Mouse (Mus musculus) monocyte, adult 2 months (primary cell): Measurements from ENCODE around the gene Rmnd5b.
"Not testable (repeated sequence)": the region's sequence is repeated elsewhere in the genome, so short reads cannot be mapped to it uniquely, and the experiment has no call there.

ENCODE experiments used
- DNase-seq, 2 experiments: peaks; one replicate each; pipeline ENCODE4 v3.0.0; 2022; ENCODE audit warnings: low spot score in 2 of 2, low read depth in 1 of 2

Gene Rmnd5b

GRCm38 (mm10) chr11:51622971-51623491 is 12.7 kb downstream of the Rmnd5b start:
- no peak for DNase-seq

GRCm38 (mm10) chr11:51621776-51622175 is 13.9 kb downstream of the Rmnd5b start:
- DNase-seq, result no peak

GRCm38 (mm10) chr11:51620084-51620483 is 15.6 kb downstream of the Rmnd5b start:
- DNase-seq, result no peak

- peak; percentile 94 for DNase-seq
Measured at GRCm38 (mm10) chr11:51619409-51620060, 16.2 kb downstream of the Rmnd5b start, which contains the start of gene Nhp2. Gene Nhp2, plus strand, starts transcription at chr11:51619735.

- no peak for DNase-seq
Measured at GRCm38 (mm10) chr11:51618894-51619408, 16.7 kb downstream of the Rmnd5b start.

GRCm38 (mm10) chr11:51617693-51618092 is 18.0 kb downstream of the Rmnd5b start:
- peak in 1 of 2 experiments; percentile 48 for DNase-seq

- not testable (repeated sequence) for DNase-seq
Measured at GRCm38 (mm10) chr11:51616113-51616512, 19.6 kb downstream of the Rmnd5b start.

GRCm38 (mm10) chr11:51615601-51616000 is 20.1 kb downstream of the Rmnd5b start:
- DNase-seq, result peak in 1 of 2 experiments; percentile 49

GRCm38 (mm10) chr11:51615129-51615528 is 20.6 kb downstream of the Rmnd5b start:
- no peak for DNase-seq

GRCm38 (mm10) chr11:51614256-51614655 is 21.4 kb downstream of the Rmnd5b start:
- no peak for DNase-seq

GRCm38 (mm10) chr11:51609940-51610339 is 25.8 kb downstream of the Rmnd5b start:
- not testable (repeated sequence) for DNase-seq

GRCm38 (mm10) chr11:51609266-51609909 is 26.3 kb downstream of the Rmnd5b start:
- no peak for DNase-seq

- DNase-seq, result no peak
Measured at GRCm38 (mm10) chr11:51607096-51607738, 28.5 kb downstream of the Rmnd5b start.

GRCm38 (mm10) chr11:51606447-51607095 is 29.1 kb downstream of the Rmnd5b start, which contains the start of gene Hnrnpab:
Gene Hnrnpab, minus strand, starts transcription at chr11:51606847.
- peak; percentile 91 to 92 for DNase-seq

GRCm38 (mm10) chr11:51605602-51606446 is 29.9 kb downstream of the Rmnd5b start:
- peak in 1 of 2 experiments; percentile 68 for DNase-seq

GRCm38 (mm10) chr11:51602253-51602652 is 33.4 kb downstream of the Rmnd5b start:
- DNase-seq, result no peak

- DNase-seq, result no peak
Measured at GRCm38 (mm10) chr11:51597553-51597952, 38.1 kb downstream of the Rmnd5b start.

GRCm38 (mm10) chr11:51595459-51596083 is 40.1 kb downstream of the Rmnd5b start:
- DNase-seq, result no peak

GRCm38 (mm10) chr11:51594715-51595350 is 40.9 kb downstream of the Rmnd5b start:
- no peak for DNase-seq
